Mouse (Mus musculus) layer of hippocampus, adult 2 months (tissue): ENCODE measurements around the gene Odf3b. TPM values are rescaled to one million over a fixed set of nuclear protein-coding genes. Genes with fewer than 3 reads are reported as not detected.

ENCODE experiments used
- DNase-seq, 2 experiments: peaks; one replicate each; pipeline ENCODE4 v3.0.0; 2022; ENCODE audit warnings: low spot score in 2 of 2
- H3K27ac ChIP-seq: fragments of 200-600 bp; 2 replicates; pipeline ENCODE4 v1.8.1; 2022
- H3K4me3 ChIP-seq: fragments of 200-600 bp; 2 replicates; pipeline ENCODE4 v1.8.1; 2022; ENCODE audit warnings: mild to moderate bottlenecking
- CTCF ChIP-seq: fragments of 200-600 bp; conservative IDR thresholded peaks from 2 replicates; pipeline ENCODE4 v1.8.1; 2022; ENCODE audit warnings: antibody characterized with exemption, mild to moderate bottlenecking, moderate library complexity
- total RNA-seq, 2 experiments: library from RNA; stranded (reverse); gene quantifications; 2 replicates each; pipeline ENCODE4 v1.2.3; 2021

Odf3b gene
- total RNA-seq, 2 experiments from 2014 or later = 1.9 to 2.9 TPM

- Histone ChIP-seq H3K27ac (no peak overlapping the region), H3K4me3 (no peak overlapping the region)
- TF ChIP-seq CTCF = no peak
- DNase-seq = no peak
Observed at GRCm38 (mm10) chr15:89396883-89397282, 17.8 kb upstream of the Odf3b start.

GRCm38 (mm10) chr15:89390081-89390480 is 11.0 kb upstream of the Odf3b start:
- no peak for DNase-seq
- H3K4me3 ChIP-seq = no peak overlapping the region
- H3K27ac ChIP-seq = no peak overlapping the region
- no peak for TF ChIP-seq CTCF

DNA sequence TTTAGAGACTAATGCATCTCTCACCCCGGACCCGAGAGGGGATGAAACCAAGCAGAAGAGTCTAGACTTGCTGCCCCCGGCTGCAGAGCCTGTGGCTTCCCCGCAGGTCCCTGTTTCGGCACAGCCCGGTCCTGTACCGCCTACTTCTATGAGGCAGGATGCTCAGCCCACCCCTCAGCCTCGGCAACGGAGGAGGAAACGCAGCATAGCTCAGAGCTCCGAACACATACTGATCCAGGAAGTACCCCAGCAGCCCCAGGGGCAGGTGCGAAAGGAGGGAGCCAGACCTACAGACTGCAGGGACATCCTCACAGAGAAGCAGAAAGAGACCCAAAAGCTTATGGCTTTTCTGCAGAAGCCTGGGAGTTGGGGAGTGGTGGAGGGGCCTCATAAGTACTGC is 8.0 kb upstream of the Odf3b start:
- DNase-seq = no peak

DNA sequence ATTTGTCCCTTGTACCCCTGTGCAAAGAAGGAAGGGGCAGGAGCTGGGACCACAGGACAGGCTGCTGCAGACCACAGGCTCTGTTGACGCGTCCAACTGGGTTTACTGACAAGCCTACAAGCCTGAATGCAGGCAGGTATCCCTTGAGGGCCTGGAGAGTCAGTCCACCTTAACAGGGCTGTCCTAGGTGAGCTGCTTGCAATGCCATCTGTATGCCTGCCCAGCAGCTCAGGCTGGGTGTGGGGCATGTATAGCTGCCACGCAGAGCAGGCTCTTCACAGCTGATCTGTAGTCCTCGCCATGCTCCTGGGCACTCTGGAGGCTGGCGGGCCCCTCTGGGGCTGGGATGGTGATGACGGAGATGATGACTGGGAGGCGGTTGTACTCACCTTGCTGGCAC is 5.5 kb upstream of the Odf3b start, which contains the start of gene Klhdc7b:
Gene Klhdc7b, plus strand, starts transcription at position 301 of the 400 bp plus-strand sequence.
- H3K4me3 ChIP-seq = no peak within 1 kb of the TSS
- no peak for TF ChIP-seq CTCF
- DNase-seq = no peak
- no peak within 1 kb of the TSS for H3K27ac ChIP-seq

More for the DNA sequence above, 8.0 kb upstream of the Odf3b start:
- Histone ChIP-seq H3K4me3 (no peak overlapping the region), H3K27ac (no peak overlapping the region)
- no peak for TF ChIP-seq CTCF

DNA sequence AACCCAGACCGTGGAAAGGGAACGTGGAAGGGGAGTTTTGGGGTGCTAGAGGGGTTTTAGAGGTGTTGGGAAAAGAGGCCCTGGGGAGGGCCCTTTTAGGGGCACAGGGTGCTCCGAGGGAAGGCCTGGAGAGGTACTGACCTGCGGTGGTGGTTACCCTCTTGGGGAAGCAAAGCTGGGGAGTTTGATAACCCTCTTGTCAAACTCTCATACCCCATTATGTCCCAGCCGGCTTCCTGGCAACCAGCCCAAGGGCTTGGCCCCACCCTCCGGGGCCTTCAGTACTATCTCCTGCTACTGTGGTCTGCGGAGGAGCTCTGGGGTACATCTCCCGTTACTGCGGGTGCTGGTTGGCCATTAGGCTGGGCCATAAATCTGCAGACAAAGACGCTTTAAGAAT is 347 bp upstream of the Odf3b start:
- DNase-seq = no peak
- Histone ChIP-seq H3K4me3 (peak overlapping the region; percentile 59), H3K27ac (peak overlapping the region; percentile 77)
- no peak for TF ChIP-seq CTCF

DNA sequence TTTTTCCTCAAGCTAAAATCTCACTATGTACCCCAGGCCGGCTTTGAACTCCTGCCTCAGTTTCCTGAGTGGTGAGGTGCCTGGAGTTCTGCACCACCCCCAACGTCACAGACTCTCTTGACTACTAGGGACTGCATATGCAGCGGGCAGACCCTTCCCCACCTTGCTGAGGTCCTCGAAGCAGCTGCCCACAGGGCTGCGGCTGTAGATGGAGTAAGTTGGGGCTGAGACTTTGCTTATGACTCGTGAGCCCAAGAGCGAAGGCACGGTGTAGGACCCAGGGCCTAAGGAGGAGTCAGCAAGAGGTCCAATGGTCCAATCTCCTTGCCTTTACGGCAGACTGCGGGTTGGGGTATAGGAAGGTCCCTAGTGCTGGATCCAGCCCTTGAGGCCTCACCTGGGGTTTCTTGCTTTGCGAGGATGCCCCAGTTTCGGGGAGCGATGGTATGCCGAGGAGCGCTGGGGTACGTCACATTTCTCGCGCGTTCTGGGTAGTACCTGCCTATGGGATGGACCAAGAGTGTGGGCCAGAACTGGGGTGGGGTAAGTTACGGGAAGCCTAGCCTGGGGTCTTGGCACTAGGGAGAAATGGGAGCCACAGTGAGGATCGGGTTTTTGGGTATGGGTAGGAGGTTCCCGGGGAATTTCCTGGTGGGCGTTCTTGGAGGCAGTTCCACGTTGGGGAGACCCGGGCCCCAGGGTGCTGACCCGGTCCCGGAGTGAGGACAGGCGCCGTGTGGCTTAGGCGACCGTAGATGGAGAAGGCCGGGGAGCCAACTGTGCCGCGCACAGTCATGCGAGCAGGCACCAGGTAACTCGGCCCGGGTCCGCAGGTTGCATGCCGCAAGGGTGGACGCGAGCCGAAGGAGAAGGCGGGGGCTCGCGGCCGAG is 899 bp downstream of the Odf3b start:
- H3K27ac ChIP-seq = peak overlapping the region; percentile 77
- peak overlapping the region; percentile 59 for H3K4me3 ChIP-seq
- no peak for TF ChIP-seq CTCF
- no peak for DNase-seq

DNA sequence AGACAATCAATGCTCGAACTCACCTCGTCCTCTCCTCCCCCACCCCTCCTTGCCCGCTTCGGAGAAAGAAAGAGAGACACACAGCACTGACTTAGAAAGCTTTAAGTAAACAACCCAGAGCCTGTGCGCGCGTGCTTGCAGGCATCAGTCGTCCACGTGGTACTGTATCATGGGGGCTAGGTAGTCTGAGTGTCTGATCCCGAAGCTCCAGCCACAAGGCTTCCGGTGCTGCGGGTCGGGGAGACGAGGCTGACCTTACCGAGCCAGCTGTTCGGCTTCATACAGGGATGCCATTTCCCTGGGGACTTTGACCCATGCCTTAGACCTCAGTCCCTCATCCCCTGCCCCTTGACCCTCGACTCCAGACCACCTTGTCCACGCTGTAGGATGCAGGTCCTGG is 1.7 kb downstream of the Odf3b start:
- no peak for TF ChIP-seq CTCF
- no peak overlapping the region for H3K27ac ChIP-seq
- DNase-seq = no peak
- no peak overlapping the region for H3K4me3 ChIP-seq

- no peak for DNase-seq
- H3K4me3 ChIP-seq = no peak within 1 kb of the TSS
- TF ChIP-seq CTCF = no peak
- no peak within 1 kb of the TSS for H3K27ac ChIP-seq
Observed at GRCm38 (mm10) chr15:89376957-89377356, 2.1 kb downstream of the Odf3b start, which contains the start of gene Tymp. Gene Tymp (minus strand): TSS chr15:89377039.

DNA sequence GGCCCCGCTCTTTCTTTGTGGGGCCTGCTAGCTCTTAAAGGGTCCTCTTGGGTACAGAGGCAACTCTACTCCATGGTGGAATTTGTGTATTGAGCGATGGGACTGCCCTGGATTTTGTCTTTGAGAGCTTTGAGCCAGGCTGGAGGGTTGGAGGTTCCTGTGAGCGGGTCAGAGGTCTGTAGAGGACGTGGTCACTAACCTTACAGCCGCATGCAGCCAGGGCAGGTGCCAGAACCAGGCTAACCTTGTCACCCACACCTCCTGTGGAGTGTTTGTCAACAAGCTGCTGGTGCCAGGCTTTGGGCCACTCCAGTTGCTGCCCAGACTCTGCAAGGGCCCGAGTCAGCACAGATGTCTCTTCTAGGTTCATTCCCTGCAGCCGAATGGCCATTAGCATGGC is 3.0 kb downstream of the Odf3b start:
- Histone ChIP-seq H3K4me3 (no peak overlapping the region), H3K27ac (no peak overlapping the region)
- DNase-seq = no peak
- no peak for TF ChIP-seq CTCF

DNA sequence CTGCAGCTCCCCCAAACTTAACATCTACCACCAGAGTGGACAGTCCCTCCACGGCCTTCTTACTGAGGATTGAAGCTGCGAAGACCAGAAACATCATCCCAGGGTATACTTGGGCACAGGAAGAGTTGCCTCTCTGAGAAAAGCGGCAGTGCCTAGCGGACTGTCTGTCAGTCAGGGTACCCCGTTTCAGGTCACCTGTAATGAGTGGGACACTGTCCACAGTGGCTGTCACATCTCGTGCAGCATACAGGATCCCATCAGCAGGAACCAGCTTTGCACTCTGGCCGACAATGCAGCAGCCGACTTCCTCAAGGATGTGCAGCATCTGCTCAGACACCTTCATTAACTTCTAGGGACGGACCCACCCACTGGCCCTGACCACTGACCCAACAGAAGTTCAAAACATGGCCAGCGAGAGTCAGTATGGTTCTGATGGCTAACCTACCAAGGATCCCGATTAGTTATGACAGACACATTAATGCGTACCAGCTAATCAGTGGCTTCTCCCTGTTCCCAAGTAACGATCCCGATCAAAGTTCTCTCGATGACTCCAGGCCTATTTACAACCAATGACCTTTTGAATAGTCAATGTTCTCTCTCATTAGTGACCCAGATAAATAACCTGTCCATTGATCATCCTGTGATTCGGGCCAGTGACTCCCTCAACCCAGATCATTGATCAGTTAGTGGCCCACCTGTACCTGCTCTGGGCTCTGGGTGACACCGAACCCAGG is 4.1 kb downstream of the Odf3b start:
- H3K27ac ChIP-seq = 0 out of 2 replicates have a peak overlapping the region, but pooled peaks have one; percentile 99
- no peak overlapping the region for H3K4me3 ChIP-seq
- TF ChIP-seq CTCF = no peak
- DNase-seq = no peak

DNA sequence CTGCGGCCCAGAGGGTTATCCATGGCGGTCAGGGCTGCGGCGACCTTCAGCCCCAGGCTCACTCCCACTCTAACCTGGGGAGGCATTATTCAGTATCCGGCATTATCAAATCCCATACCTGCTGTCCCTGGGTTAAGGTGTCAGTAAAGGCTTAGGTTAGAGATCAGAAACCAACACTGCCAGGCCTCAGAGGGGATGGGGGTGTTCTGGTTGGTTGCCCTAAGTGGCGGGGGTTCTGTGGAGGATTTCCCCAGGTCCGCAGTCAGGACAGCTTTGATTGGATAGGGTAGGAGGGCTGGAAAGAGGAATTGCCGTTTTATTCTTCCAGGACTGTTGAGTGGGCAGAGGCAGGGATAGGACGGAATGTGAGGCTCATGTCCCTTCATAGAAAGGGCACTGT is 4.7 kb downstream of the Odf3b start:
- TF ChIP-seq CTCF = no peak
- Histone ChIP-seq H3K4me3 (peak overlapping the region; percentile 71), H3K27ac (peak overlapping the region; percentile 99)
- DNase-seq = no peak

GRCm38 (mm10) chr15:89373762-89374248 is 5.3 kb downstream of the Odf3b start, which contains the start of gene Sco2:
Gene Sco2 (minus strand): TSS chr15:89373846.
- peak; percentile 87 to 96 for DNase-seq
- peak within 1 kb of the TSS; percentile 99 for H3K27ac ChIP-seq
- peak within 1 kb of the TSS; percentile 71 for H3K4me3 ChIP-seq
- peak; percentile 91 for TF ChIP-seq CTCF

DNA sequence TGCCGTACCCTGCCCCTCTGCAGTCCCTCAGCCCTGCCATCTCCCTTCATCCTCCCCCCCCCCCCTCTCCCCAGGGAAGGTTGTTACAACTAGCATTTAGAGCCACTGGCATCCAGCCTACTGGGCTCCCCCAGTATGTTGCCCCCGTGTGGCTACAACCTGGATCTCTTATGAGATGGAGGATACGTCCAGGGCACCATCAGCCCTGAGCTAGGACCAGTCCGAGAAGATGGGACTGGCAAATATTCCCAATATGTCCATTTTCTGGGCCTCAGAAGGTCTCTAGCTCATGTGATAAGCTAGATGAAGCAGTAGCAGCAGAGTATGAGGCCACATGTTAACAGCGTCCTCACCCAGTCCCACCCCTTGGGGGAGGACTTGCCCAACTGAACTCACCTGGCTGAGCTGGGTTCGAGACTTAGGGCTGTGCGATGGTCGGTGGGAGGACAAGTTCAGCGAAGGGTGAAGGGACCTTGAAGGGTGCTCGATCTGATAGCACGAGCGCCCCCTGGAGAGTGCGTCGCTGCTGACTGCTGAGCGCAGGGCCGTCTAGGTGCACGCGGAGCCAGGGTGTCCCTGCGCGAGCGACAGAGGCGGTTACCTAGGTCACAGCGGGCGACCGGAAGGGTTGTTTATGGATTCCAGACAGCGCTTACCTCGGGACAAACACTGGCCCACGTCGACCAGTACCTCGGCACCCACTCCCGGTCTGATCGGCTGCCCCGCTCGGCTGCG is 5.9 kb downstream of the Odf3b start:
- peak; percentile 76 to 83 for DNase-seq
- Histone ChIP-seq H3K27ac (peak overlapping the region; percentile 99), H3K4me3 (peak overlapping the region; percentile 71)
- TF ChIP-seq CTCF = peak; percentile 77
